Mouse (Mus musculus): ENCODE measurements around the gene Ngfr.
A peak's percentile ranks its signal among the peaks of the same experiment; 100 is the strongest.
"Not testable (repeated sequence)": the region's sequence is repeated elsewhere in the genome, so short reads cannot be mapped to it uniquely, and the experiment has no call there.

The Ngfr gene

DNA sequence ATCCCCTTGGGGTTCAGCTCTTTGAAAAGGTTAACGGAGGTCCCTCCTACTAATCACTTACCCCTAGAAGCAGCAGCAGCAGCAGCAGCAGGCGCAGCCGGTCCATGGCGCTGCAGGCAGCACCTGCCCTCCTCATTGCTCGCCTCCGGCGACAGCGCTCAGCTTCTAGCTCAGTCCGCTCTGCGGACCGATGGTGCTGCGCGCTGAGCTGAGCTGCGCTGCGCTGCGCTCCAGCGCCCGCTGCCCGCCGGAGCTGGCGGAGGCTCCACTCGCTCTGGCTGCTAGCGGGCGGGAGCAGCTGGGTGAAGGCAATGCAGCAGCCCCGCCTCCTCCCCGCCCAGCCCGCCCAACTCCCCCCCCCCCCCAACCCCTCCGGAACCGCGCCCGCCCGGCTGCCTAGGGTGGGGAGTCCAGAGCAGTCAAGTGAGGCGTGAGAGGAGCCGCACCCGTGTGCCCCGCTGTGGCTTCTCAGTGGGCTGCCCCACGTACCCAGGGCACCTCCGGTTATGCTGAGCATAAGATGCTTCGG, at the start of gene Ngfr:
Gene Ngfr (minus strand): TSS at position 313 of the 529 bp plus-strand sequence.
- DNase-seq: peak; percentile 39

DNA sequence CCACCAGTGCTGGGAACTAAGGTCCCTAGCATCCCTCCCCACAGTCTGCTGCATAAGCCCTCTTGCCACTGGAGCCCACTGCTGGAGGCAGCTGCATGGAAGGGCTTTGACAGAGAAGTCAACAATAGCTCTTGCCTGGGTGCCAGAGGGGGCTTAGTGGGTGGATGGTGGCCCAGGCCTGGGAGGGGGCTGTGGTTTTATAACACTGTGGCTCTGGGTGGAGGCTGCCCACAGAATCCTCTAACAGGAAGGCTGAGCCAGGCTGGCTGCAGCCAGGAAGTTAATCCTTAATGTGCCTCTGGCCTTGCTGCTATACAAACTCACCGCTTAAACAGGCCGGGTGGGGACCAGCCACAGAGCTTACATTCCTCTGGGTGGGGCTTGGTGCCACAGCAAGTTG, 47.5 kb upstream of the Ngfr start:
- no peak for DNase-seq

DNA sequence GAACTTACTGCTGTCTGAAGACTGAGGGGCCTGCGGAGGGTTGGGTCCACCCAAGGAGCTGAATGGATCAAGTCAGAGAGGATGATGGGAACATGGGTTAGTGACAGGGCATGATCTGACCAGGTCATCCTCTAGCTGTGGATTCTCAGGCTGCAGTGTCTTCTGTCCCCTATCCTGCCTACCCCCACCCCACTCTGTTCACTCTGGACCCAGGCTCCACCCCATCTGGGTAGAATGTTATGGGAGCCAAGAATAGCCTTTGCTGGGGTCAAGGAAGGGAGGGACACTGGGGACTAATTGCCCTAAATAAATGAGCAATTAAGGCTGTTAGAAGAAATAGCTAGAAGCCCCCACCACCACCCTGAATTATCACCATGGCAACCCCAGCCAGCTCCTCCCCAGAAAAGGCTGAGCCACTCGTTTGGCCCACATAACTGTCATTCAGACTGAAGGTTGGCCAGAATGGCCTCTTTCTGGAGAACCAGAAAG, 46.0 kb upstream of the Ngfr start:
- DNase-seq: no peak

DNA sequence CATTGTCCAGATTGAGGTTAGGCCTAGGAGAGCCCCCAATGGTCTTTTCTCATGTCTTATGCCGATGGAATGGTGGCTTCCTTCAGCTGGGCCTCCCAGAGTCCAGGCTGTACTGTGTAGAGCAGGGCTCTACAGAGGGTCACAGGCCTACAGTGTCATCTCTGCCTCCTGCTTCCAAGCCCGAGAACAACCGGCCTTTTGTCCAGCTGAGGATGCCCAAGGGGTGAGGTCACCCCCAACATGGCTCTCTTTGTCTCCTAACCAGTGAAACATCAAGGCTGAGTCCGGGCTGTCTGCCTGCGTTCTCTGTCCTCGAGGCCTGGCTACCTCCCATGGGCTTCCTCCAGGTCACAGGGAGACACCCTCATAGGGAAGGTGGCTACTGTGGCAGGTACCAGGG, 44.9 kb upstream of the Ngfr start:
- no peak for DNase-seq

DNA sequence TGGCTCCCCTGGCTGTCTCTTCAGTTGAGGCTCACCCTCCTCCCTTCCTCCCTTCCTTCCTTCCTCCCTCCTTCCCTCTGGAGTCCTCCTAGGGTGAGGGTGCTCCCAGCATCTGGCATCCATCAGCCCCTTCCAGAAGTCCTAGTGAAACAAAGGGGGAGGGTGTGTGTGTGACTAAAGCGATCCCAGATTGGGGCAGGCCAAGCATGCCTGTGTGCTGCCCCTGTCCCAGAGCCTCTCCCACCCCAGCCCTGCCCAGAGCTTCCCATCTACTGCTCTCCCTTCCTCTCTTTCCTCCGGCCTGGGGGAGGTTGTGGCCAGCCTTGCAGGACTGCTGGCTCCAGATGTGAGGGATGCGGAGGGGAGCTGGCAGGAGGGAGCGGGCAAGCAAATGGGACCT, 43.8 kb upstream of the Ngfr start:
- no peak for DNase-seq

DNA sequence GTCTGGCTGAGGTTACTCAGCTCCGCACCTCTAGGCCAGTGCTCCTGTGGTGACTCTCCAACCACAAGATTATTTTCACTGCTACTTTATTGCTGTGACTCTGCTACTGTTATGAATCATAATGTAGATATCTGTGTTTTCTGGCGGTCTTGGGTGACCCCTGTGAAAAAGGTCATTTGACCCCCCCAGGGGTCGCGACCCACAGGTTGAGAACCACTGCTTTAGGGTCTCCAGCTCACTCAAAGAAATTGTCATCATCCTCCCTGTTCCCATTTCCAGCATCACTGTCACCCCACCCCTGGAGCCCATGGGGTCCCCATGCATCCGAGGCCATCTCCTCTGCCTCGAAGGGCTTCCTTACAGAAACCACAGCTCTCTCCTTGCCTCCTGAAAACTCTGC, 43.0 kb upstream of the Ngfr start:
- DNase-seq: no peak

DNA sequence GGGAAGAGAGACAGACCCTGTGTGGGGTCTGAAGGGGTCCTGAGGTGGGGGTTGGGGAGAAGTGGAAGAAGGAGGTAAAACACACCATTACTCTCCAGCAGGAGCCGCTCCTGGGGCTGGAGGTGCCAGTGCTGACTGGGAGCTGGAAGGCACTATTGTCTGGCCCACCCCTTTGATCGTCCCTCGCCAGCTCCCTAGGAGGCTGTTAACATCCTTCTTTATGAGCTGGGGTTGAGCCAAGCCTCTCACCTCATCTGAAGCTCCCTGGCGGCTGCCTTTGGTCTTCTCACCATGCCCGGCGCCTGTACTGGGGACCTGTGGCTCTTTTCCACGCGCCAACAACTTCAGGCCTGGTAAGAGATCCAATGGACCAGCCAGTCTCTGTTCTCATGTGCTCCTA, 34.9 kb upstream of the Ngfr start:
- no peak for DNase-seq

DNA sequence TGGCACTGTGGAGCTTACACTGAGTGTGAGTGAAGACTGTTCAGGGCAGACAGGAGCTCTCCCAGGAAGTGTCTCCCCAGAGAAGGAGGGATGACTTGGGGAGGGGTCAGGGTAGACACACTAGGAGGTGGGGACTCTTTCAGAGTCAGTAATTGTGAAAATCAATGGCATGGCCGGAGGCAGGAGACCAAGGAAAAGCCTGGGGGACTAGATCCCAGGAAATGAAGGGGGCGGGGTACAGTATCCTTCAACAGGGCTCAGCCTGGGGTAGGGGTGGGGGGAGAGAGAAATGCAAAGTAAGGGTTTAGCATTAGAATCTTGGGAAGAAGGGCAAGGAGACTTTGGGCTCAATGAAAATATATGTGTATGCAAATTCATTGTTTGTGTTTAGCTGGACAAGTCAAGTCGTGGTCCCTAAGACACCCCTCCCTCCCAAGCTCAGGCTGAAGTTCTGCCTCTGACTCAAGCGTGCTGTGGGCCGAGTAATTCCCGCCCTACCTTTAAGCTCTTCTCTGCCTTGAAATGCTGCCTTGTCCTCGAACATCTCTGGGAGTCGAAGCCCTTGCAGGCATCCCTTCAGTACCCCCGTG, 34.1 kb upstream of the Ngfr start:
- no peak for DNase-seq

DNA sequence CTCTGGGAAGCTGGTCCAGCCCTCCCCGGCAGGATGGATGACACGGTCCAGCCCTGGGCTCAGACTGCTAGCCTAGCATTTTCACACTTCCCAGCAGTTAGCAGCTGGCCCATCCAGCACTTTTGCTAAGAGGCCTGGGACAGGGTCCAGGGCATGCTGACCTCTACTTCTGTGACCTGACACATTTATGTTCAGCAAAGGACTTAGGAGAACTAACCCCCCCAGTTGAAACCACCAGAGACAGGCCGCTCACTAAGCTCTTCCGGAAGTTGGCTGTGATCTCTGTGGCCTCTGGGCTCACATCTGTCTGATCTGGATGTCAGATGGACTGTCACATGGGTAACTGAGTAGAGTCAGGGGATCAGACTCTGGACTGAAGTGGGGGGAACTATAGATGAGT, 33.5 kb upstream of the Ngfr start:
- no peak for DNase-seq

DNA sequence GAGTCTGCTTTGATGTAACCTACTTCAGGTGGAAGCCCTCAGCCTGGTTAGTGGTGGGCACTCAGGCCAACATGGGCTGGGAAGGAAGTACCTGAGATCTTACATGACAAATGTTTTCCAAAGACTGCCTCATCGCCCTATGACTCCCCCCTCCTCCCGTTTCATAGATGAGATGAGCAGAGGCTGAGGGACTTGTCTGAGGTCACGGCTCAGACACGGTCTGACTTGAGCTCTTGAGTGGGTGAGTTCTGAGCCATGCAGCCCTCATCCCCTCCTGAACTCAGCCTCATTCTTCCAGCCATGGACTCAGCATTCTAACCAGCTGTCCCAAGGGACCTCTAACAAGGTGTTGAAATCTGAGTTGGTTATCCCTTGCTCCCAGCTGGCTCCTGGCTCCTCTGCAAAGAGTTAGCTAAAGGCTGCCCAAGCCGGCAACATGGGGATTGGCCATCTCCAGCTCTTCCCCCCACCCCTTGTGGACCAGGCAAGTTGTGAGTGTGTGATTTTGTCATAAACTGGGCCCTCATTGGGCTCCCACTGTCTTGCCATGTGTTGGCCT, 32.4 kb upstream of the Ngfr start:
- DNase-seq: no peak

DNA sequence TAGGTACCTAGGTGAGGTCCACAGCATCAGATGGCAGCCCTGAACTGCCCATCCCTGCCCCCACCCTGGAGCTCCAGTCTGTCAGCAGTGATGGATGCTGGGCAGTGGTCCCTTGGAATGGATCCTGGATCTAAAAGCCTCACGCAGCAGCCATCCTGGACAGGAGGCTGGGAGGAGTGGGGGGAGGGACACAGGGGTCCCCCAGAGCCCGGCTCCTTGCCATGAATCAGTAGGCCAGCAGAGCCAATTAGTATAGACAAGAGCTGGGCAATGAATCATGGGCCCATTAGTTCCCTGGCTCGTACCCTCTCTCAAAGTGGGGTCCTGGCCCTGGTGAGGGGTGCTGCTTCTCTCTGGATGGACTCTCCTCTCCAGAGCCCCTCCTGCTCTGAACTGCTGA, 31.5 kb upstream of the Ngfr start:
- no peak for DNase-seq

DNA sequence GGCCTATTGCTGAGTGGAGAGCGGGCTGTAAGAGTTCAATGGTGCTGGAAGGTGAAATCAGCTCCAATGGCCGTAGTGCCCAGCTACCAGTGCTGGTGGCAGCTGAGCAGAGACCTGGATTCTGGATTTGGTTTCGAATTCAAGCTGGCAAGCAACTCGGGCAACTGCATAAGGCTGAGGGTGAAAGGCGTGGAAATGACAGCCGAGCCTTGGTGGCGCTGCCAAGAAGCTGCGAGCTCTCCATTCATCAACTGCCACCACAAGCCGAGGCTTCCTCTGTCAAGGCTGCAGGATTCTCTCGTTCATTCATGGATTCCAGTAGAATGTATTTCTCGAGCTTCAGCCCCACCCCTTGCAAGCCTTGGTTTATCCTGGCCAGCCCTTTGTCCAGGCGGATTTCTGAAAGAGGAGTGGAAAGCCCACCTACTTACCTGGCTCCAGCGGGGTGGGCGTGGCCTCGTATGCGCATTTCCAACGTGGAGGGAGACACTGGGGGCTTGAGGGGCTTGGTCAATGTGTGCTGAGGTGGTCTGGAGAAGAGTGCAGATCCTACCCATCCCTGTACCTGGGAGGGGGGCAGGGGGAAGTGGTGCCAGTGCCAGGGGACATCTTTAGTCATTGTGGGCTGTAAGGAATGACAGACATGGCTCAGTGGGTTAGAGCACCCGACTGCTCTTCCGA, 30.4 kb upstream of the Ngfr start:
- no peak for DNase-seq

DNA sequence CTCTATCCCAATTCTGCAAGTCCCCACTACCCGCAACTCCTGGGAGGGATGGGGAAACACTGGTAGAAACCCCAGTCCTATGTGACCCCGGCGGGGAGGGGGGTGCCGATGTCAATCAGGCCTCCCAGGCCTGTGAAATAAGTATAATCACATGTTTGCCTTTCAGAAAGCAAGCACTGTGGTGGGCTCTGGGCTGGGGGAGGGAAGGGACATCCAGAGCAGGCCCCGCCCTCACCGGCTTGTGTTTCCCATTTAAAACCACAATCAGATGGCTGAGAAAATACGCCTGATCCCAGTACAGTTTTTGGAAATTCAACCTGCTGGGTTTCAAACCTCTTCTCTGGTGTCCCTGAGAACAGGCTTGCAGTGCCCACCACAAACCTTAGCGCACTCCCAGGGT, 27.2 kb upstream of the Ngfr start:
- DNase-seq: no peak

DNA sequence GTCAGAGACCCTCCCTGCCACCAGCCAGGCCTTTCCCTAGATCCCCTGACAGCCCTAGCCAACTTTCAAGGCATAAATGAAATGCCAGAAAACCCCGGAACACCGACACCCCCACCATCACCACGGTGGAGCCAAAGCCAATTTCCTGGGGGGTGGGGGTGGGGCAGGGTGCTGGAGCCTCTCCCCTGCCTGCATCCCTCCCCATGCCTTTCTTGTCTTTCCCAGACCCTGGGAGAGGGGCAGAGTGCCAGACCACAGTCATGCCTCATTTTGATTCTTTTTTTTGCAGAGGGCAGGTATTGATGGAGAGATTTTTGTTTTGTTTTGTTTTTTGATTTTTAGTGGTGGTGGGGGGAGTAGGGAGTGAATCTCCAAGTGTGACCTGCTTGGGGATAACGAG, 23.7 kb upstream of the Ngfr start:
- no peak for DNase-seq

DNA sequence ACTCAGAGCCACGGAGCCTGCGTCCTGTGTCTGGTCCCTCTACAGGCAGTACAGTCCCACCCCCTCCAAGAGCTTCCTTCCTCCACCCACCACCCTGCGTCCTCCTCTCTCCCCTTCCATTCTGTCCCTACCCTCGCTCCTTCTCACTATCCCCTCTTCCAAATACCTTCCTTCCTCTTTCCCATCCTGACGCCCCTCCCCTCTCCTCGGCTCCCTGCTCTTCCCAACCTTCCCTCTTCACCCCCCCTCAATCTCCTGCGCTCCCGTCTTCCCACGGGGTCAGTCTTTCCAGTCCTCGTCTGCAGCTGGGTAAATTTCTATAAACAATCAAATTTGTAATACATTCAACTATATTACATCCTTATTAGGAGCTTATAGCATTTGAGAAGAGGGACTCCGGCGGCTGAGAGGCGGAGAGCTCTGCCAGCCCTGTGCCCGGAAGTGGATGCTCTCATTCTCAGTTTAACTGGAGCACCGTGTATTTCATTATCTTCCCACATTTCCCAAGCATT, 22.9 kb upstream of the Ngfr start:
- DNase-seq: no peak

DNA sequence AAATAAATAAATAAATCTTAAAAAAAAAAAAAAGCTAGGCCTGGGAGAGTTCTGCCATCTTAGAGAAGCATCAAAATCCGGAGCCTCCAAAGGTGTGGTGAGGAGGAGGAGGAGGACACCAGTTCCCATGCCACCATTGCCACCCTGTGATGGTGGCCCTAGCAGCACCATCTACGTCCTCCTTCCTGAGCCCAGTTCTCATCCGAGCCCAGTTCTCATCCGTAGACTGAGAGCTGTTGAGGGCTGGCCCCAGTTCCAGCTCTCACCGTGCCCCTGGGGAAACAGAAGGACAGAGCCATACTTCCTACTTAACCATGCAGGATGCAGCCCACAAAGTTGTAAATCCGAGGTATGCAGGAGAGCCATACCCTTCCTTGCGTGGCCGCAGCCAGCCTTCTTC, 22.4 kb upstream of the Ngfr start:
- DNase-seq: no peak

DNA sequence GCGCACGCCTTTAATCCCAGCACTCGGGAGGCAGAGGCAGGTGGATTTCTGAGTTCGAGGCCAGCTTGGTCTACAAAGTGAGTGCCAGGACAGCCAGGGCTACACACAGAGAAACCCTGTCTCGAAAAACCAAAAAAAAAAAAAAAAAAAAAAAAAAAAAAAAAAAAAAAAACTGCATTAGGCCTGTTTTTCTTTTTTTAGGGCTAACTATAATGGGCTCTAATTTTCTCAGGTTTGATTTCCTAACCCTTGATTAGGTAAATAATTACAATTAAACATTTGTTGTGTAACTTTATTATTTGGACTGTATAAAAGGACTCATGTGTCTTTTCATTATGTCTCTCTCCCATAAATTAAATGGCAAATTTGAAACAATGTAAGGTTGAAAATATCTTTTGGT, 19.8 kb upstream of the Ngfr start:
- not testable (repeated sequence) for DNase-seq

DNA sequence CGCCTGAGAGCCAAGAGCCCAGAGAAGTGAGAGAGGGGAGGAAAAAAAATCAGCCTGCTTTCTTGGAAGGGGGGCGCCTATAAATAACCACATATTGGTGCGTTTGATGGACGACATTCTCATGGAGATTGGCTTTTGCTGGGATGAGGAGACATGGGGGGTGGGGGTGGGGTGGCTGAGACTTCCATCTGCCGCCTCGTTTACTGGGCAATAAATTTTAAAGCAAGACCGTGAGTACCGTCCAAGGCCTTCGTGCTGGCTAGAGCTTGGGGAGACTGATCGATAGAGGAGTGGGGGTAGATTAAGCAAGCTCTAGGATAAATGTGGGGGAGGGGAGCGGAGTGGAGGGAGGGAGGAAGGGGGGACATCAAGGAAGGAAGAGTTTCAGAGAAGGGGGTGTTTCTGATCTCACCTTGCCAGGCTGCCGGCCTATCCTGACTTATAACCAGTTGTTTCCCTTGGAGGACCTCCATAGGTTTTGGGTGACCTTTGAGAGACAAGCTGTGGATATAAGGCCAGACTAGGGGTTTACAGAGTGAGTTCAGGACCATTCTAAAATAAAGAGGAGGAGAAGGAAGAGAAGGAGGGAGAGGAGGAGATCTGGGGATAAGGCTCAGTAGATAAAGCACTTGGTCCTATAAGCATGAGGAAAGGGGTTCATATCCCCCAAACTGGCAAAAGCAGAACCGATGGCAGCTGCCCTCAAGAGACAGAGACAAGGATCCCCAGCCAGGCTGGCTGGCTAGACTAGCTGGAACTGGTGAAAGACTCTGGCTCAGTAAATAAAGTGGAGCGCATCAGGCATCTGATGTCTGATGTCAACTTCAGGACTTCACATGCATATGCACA, 10.9 kb upstream of the Ngfr start:
- DNase-seq: no peak

DNA sequence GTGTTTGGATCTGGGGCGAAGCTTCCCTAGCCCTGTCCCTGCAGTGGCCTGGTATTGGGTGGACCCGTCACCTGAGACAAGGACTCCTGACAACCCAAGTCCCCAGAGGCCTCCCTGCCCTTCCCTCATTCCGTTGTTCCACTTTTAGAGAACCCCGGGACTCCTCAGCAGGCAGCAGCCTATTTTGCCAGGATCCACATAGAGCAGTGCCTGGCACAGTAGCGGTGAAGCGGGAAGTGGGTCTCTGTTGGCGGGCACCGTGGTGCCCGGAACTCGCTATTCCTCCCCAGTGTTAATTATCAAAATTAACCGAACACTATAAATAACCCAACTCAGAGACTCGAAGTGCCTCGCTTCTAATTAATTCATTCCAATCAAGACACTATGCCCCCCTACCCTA, 10.2 kb upstream of the Ngfr start:
- DNase-seq: no peak

DNA sequence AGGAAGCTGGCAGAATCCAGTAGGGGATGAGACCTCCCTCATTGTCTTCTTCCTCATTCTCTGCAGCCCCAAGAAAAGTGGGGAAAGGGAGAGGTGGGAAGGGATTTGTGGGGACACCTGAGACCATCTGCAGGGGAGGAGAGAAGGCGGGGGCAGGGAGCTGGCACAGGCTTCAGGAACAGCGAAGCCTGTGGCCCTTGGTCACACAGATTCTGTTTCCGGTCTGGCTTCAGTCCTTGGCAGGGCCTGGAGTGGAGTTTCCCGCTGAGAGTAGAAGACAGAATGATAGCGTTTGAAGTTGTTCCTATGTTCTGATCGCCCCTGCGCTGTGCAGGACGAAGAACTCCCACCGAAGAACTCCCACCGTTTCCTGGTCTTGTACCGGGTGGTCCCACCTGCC, 9.2 kb upstream of the Ngfr start:
- DNase-seq: no peak

DNA sequence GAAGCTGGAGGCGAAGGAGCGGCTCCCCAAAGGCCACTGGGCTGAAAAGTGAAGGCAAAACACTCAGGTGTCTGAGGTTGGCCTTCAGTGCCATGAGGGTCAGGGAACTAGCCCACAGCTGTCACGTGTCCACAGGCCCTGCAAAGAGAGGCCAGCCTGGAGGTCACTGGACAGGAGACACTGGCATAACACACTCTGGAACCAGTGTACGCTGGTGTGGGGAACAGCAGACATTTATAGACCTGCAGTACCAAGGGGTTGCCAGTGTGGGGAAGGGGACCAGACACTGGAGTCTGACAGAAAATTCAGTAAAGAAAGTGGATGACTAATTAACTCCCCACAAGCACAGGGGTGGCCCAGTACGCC, 8.6 kb upstream of the Ngfr start:
- DNase-seq: no peak

DNA sequence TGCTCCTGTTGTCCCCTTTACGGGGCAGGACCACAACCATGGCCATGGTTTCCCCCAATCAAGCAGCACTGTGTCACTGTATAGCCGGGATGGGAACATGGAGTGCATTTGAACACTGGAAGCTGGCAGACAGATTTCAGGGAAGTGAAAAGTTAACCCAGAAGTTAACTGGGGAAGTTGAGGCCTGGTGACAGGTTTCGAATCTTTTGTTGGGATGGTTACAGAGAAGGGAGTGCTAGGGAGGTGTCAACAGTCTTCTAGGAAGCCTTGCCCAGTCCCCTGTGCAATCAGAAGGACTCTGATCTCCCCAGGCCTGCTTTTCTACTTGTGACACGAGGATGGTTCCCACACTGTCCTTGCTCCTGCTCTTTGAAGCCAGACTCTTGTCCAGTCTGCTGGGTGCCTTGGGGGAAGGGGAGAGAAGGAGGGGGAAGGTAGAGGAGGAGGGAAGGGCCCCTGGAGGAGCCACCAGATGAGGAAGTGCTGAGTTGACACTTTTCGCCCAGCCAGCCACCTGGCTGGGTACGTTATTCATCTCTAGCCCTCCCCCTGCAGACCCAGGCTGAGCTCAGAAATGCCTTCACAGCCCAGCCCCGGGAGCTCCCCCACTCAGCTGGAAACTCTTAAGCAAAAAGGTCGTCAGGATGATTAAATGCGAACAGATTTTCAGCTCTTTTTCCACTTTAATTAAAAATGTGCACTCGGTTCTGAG, 8.1 kb upstream of the Ngfr start:
- DNase-seq: peak; percentile 11

Measured in thymus, postnatal 25 days (tissue).